Mouse (Mus musculus): Measurements from ENCODE around the gene Cd164l2. TPM values are rescaled to one million over a fixed set of nuclear protein-coding genes. Genes with fewer than 3 reads are reported as not detected.

The Cd164l2 gene
- polyA plus RNA-seq, 1 experiment from 2014 or later = 11.6 TPM

- ATAC-seq (ENCODE audit: insufficient number of reproducible peaks, insufficient read depth, low FRiP score, low read depth) = no peak
- peaks cover 1% of the 10 kb centered on the region; the same call in 1 of the 2 replicates for H3K4me1 ChIP-seq (ENCODE audit: control insufficient read depth, insufficient read depth, low read length)
- no peak overlapping the region for H3K27ac ChIP-seq (ENCODE audit: low read length)
- no peaks in the 10 kb centered on the region for H3K9me3 ChIP-seq (ENCODE audit: control insufficient read depth, low read depth, low read length)
- H3K36me3 ChIP-seq (ENCODE audit: control insufficient read depth, insufficient read depth, low read length) = no peaks in the 10 kb centered on the region
- no peaks in the 10 kb centered on the region for H3K27me3 ChIP-seq (ENCODE audit: control insufficient read depth, insufficient read depth, low read length)
- H3K4me3 ChIP-seq (ENCODE audit: low read depth, low read length) = no peak overlapping the region
- no peak overlapping the region for H3K4me2 ChIP-seq (replicated peaks; ENCODE audit: low read depth, low read length)
- 75% methylated on average over 5 of the region's 5 CpGs for WGBS
- no peak overlapping the region for H3K9ac ChIP-seq (replicated peaks; ENCODE audit: low read depth, low read length)
These were observed 23.5 kb downstream of the Cd164l2 start for GRCm38 (mm10) chr4:133235415-133235814.

GRCm38 (mm10) chr4:133237911-133238310 lies 26.0 kb downstream of the Cd164l2 start:
- WGBS = 69% methylated on average over 4 of the region's 4 CpGs
- H3K4me1 ChIP-seq (ENCODE audit: control insufficient read depth, insufficient read depth, low read length) = peaks cover 10% of the 10 kb centered on the region; the same call in 1 of the 2 replicates
- ATAC-seq (ENCODE audit: insufficient number of reproducible peaks, insufficient read depth, low FRiP score, low read depth) = no peak
- H3K4me2 ChIP-seq (replicated peaks; ENCODE audit: low read depth, low read length) = no peak overlapping the region
- no peaks in the 10 kb centered on the region for H3K36me3 ChIP-seq (ENCODE audit: control insufficient read depth, insufficient read depth, low read length)
- no peak overlapping the region for H3K9ac ChIP-seq (replicated peaks; ENCODE audit: low read depth, low read length)
- H3K27ac ChIP-seq (ENCODE audit: low read length) = no peak overlapping the region
- H3K4me3 ChIP-seq (ENCODE audit: low read depth, low read length) = no peak overlapping the region
- H3K9me3 ChIP-seq (ENCODE audit: control insufficient read depth, low read depth, low read length) = no peaks in the 10 kb centered on the region
- H3K27me3 ChIP-seq (ENCODE audit: control insufficient read depth, insufficient read depth, low read length) = no peaks in the 10 kb centered on the region

DNA sequence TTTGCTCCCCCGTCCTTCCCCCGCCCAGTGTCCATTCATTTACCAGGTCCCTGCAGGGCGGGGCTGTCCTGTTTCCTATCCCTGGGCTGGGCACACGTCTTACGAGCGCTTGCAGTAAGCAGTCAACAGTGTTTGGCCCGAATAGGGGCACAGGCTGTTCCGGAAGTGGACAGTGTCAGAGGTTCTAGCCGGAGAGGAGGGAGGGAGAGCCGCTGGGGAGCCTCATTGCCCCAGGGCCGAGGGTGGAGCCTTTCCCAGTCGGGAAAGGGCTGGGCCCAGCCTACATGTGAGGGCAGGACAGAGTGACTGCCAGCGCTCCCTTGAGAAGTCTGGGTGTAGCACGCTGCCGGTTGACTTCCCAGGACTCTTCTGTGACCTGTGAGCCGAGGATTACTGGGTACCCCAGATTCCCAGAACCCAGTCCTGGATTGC lies 28.6 kb downstream of the Cd164l2 start, which contains the start of gene Map3k6:
Gene Map3k6 (plus strand): TSS at position 329 of the 432 bp plus-strand sequence.
- peak within 1 kb of the TSS; percentile 63; the same call in 1 of the 2 replicates for H3K27ac ChIP-seq (ENCODE audit: low read length)
- H3K4me2 ChIP-seq (replicated peaks; ENCODE audit: low read depth, low read length) = peak within 1 kb of the TSS; percentile 94
- peak; percentile 56; the same call in 1 of the 2 replicates for ATAC-seq (ENCODE audit: insufficient number of reproducible peaks, insufficient read depth, low FRiP score, low read depth)
- H3K9me3 ChIP-seq (ENCODE audit: control insufficient read depth, low read depth, low read length) = no peaks in the 10 kb centered on the region
- H3K36me3 ChIP-seq (ENCODE audit: control insufficient read depth, insufficient read depth, low read length) = no peaks in the 10 kb centered on the region
- WGBS = 5% methylated on average over 16 of the region's 16 CpGs
- peak within 1 kb of the TSS; percentile 50 for H3K9ac ChIP-seq (replicated peaks; ENCODE audit: low read depth, low read length)
- peaks cover 13% of the 10 kb centered on the region; the same call in 1 of the 2 replicates for H3K4me1 ChIP-seq (ENCODE audit: control insufficient read depth, insufficient read depth, low read length)
- no peaks in the 10 kb centered on the region for H3K27me3 ChIP-seq (ENCODE audit: control insufficient read depth, insufficient read depth, low read length)
- peak within 1 kb of the TSS; percentile 64 for H3K4me3 ChIP-seq (ENCODE audit: low read depth, low read length)

- under 1% methylated on average over 78 of the region's 78 CpGs for WGBS
- ATAC-seq (ENCODE audit: insufficient number of reproducible peaks, insufficient read depth, low FRiP score, low read depth) = peak; percentile 86
- Histone ChIP-seq H3K4me2 (replicated peaks; ENCODE audit: low read depth, low read length) (peak overlapping the region; percentile 94), H3K9ac (replicated peaks; ENCODE audit: low read depth, low read length) (peak overlapping the region; percentile 50), H3K27ac (ENCODE audit: low read length) (peak overlapping the region; percentile 63; the same call in 1 of the 2 replicates), H3K27me3 (ENCODE audit: control insufficient read depth, insufficient read depth, low read length) (no peaks in the 10 kb centered on the region), H3K36me3 (ENCODE audit: control insufficient read depth, insufficient read depth, low read length) (no peaks in the 10 kb centered on the region), H3K9me3 (ENCODE audit: control insufficient read depth, low read depth, low read length) (no peaks in the 10 kb centered on the region), H3K4me1 (ENCODE audit: control insufficient read depth, insufficient read depth, low read length) (peaks cover 13% of the 10 kb centered on the region; the same call in 1 of the 2 replicates), H3K4me3 (ENCODE audit: low read depth, low read length) (peak overlapping the region; percentile 64)
These were observed 29.3 kb downstream of the Cd164l2 start for GRCm38 (mm10) chr4:133240934-133241908.

DNA sequence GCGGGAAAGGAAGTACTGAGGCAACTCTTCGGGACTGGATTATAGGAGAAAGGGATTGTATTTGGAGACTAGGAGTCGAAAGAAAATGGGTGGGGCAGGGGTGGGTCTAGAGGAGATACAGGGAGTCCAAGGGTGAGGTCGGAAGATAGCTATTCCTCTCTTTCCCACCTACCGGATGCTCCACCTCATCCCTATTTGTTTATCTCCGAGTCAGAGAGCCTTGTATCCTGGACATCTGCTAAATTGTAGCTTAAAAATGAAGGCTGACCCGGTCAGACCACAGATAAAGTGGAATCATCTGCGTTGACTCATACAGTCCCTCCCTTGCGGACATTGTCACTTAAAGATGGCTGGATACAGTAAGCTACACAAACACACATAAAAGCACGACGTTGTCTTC lies 30.0 kb downstream of the Cd164l2 start:
- WGBS = 31% methylated on average over 11 of the region's 11 CpGs
- H3K27ac ChIP-seq (ENCODE audit: low read length) = no peak overlapping the region
- no peaks in the 10 kb centered on the region for H3K9me3 ChIP-seq (ENCODE audit: control insufficient read depth, low read depth, low read length)
- 0 out of 2 replicates have a peak, but pooled peaks cover 3% of the 10 kb centered on the region for H3K27me3 ChIP-seq (ENCODE audit: control insufficient read depth, insufficient read depth, low read length)
- H3K36me3 ChIP-seq (ENCODE audit: control insufficient read depth, insufficient read depth, low read length) = no peaks in the 10 kb centered on the region
- H3K4me1 ChIP-seq (ENCODE audit: control insufficient read depth, insufficient read depth, low read length) = peaks cover 13% of the 10 kb centered on the region; the same call in 1 of the 2 replicates
- H3K4me3 ChIP-seq (ENCODE audit: low read depth, low read length) = peak overlapping the region; percentile 64
- H3K9ac ChIP-seq (replicated peaks; ENCODE audit: low read depth, low read length) = no peak overlapping the region
- ATAC-seq (ENCODE audit: insufficient number of reproducible peaks, insufficient read depth, low FRiP score, low read depth) = no peak
- peak overlapping the region; percentile 94 for H3K4me2 ChIP-seq (replicated peaks; ENCODE audit: low read depth, low read length)

- Histone ChIP-seq H3K4me3 (ENCODE audit: low read depth, low read length) (no peak overlapping the region), H3K9ac (replicated peaks; ENCODE audit: low read depth, low read length) (no peak overlapping the region), H3K4me2 (replicated peaks; ENCODE audit: low read depth, low read length) (no peak overlapping the region), H3K4me1 (ENCODE audit: control insufficient read depth, insufficient read depth, low read length) (peaks cover 13% of the 10 kb centered on the region; the same call in 1 of the 2 replicates), H3K27ac (ENCODE audit: low read length) (no peak overlapping the region), H3K27me3 (ENCODE audit: control insufficient read depth, insufficient read depth, low read length) (0 out of 2 replicates have a peak, but pooled peaks cover 3% of the 10 kb centered on the region), H3K9me3 (ENCODE audit: control insufficient read depth, low read depth, low read length) (no peaks in the 10 kb centered on the region), H3K36me3 (ENCODE audit: control insufficient read depth, insufficient read depth, low read length) (no peaks in the 10 kb centered on the region)
- no peak for ATAC-seq (ENCODE audit: insufficient number of reproducible peaks, insufficient read depth, low FRiP score, low read depth)
- 62% methylated on average over 9 of the region's 9 CpGs for WGBS
These were observed 30.8 kb downstream of the Cd164l2 start for GRCm38 (mm10) chr4:133242710-133243109.

- no peak overlapping the region for H3K9ac ChIP-seq (replicated peaks; ENCODE audit: low read depth, low read length)
- 0 out of 2 replicates have a peak, but pooled peaks cover 3% of the 10 kb centered on the region for H3K27me3 ChIP-seq (ENCODE audit: control insufficient read depth, insufficient read depth, low read length)
- no peak overlapping the region for H3K27ac ChIP-seq (ENCODE audit: low read length)
- WGBS = 21% methylated on average over 13 of the region's 13 CpGs
- H3K4me2 ChIP-seq (replicated peaks; ENCODE audit: low read depth, low read length) = no peak overlapping the region
- H3K4me3 ChIP-seq (ENCODE audit: low read depth, low read length) = no peak overlapping the region
- H3K9me3 ChIP-seq (ENCODE audit: control insufficient read depth, low read depth, low read length) = no peaks in the 10 kb centered on the region
- peaks cover 13% of the 10 kb centered on the region; the same call in 1 of the 2 replicates for H3K4me1 ChIP-seq (ENCODE audit: control insufficient read depth, insufficient read depth, low read length)
- no peak for ATAC-seq (ENCODE audit: insufficient number of reproducible peaks, insufficient read depth, low FRiP score, low read depth)
- no peaks in the 10 kb centered on the region for H3K36me3 ChIP-seq (ENCODE audit: control insufficient read depth, insufficient read depth, low read length)
These were observed 31.6 kb downstream of the Cd164l2 start for GRCm38 (mm10) chr4:133243538-133243937.

GRCm38 (mm10) chr4:133244289-133244688 lies 32.4 kb downstream of the Cd164l2 start:
- H3K4me3 ChIP-seq (ENCODE audit: low read depth, low read length) = no peak overlapping the region
- peaks cover 13% of the 10 kb centered on the region; the same call in 1 of the 2 replicates for H3K4me1 ChIP-seq (ENCODE audit: control insufficient read depth, insufficient read depth, low read length)
- H3K36me3 ChIP-seq (ENCODE audit: control insufficient read depth, insufficient read depth, low read length) = no peaks in the 10 kb centered on the region
- 0 out of 2 replicates have a peak, but pooled peaks cover 3% of the 10 kb centered on the region for H3K27me3 ChIP-seq (ENCODE audit: control insufficient read depth, insufficient read depth, low read length)
- H3K4me2 ChIP-seq (replicated peaks; ENCODE audit: low read depth, low read length) = no peak overlapping the region
- ATAC-seq (ENCODE audit: insufficient number of reproducible peaks, insufficient read depth, low FRiP score, low read depth) = no peak
- 90% methylated on average over 1 of the region's 1 CpGs for WGBS
- no peaks in the 10 kb centered on the region for H3K9me3 ChIP-seq (ENCODE audit: control insufficient read depth, low read depth, low read length)
- H3K9ac ChIP-seq (replicated peaks; ENCODE audit: low read depth, low read length) = no peak overlapping the region
- no peak overlapping the region for H3K27ac ChIP-seq (ENCODE audit: low read length)

Measured in stomach, embryonic 14.5 days (tissue).